Mouse (Mus musculus) MEL (cell line): ENCODE results near the gene Gtpbp8. TPM values are rescaled to one million over a fixed set of nuclear protein-coding genes. Genes with fewer than 3 reads are reported as not detected.

Experiments used
- DNase-seq: peaks from one replicate; pipeline ENCODE4 v3.0.0; 2011; ENCODE audit warnings: low read depth, low spot score
- H3K27ac ChIP-seq: 2 replicates; pipeline ENCODE4 v1.5.1; 2012; ENCODE audit warnings: low read depth, mild to moderate bottlenecking, control low read depth, low read length, moderate library complexity; ENCODE audit not compliant: control insufficient read depth
- H3K27me3 ChIP-seq, 2 experiments: fragments of 150-350 bp in 1 of 2; sonication (generic) in 1 of 2; 2 replicates each; pipeline ENCODE4 v1.6.1; 2012; ENCODE audit warnings: low read length in 2 of 2, mild to moderate bottlenecking in 2 of 2, improper control_type of control experiment in 1 of 2, moderate library complexity in 1 of 2; ENCODE audit not compliant: insufficient read depth in 2 of 2, control insufficient read depth in 1 of 2
- H3K36me3 ChIP-seq, 2 experiments: 2 replicates each; pipeline ENCODE4 v1.6.1; 2012 to 2014; ENCODE audit warnings: low read length in 2 of 2, improper control_type of control experiment in 1 of 2, inconsistent platforms in 1 of 2, mild to moderate bottlenecking in 1 of 2; ENCODE audit not compliant: insufficient read depth in 2 of 2, control insufficient read depth in 1 of 2
- H3K4me1 ChIP-seq, 2 experiments: fragments of 150-350 bp in 1 of 2; sonication (generic) in 1 of 2; 2 replicates each; pipeline ENCODE4 v1.6.1; 2012; ENCODE audit warnings: low read length in 2 of 2, improper control_type of control experiment in 1 of 2, mild to moderate bottlenecking in 1 of 2; ENCODE audit not compliant: insufficient read depth in 2 of 2, control insufficient read depth in 1 of 2
- H3K4me3 ChIP-seq, 2 experiments: fragments of 150-350 bp in 1 of 2; sonication (generic) in 1 of 2; 2 replicates each; pipeline ENCODE4 v1.5.1; 2012; ENCODE audit warnings: low read depth in 2 of 2, low read length in 2 of 2, mild to moderate bottlenecking in 2 of 2, moderate library complexity in 2 of 2, control low read depth in 1 of 2, improper control_type of control experiment in 1 of 2; ENCODE audit not compliant: control insufficient read depth in 1 of 2, insufficient read depth in 1 of 2
- H3K79me2 ChIP-seq: 2 replicates; pipeline ENCODE4 v1.6.1; 2012; ENCODE audit warnings: mild to moderate bottlenecking, low read length, moderate library complexity; ENCODE audit not compliant: control insufficient read depth, poor library complexity, insufficient read depth
- H3K9ac ChIP-seq: 2 replicates; pipeline ENCODE4 v1.6.1; 2012; ENCODE audit warnings: low read depth, mild to moderate bottlenecking, control low read depth, low read length, moderate library complexity; ENCODE audit not compliant: control insufficient read depth, poor library complexity, severe bottlenecking
- H3K9me3 ChIP-seq: fragments of 150-350 bp; sonication (generic); replicated peaks from 2 replicates; pipeline ENCODE4 v1.6.1; 2012; ENCODE audit warnings: mild to moderate bottlenecking, low read length, improper control_type of control experiment, moderate library complexity; ENCODE audit not compliant: insufficient read depth
- BHLHE40 ChIP-seq: IDR thresholded peaks from 2 replicates; pipeline ENCODE4 v1.6.1; 2012; ENCODE audit warnings: low read depth, mild to moderate bottlenecking, inconsistent platforms, low read length, improper control_type of control experiment, borderline replicate concordance
- CHD2 ChIP-seq: IDR thresholded peaks from 2 replicates; pipeline ENCODE4 v1.6.1; 2011; ENCODE audit warnings: low read length, improper control_type of control experiment
- CTCF ChIP-seq, 3 experiments: IDR thresholded peaks in 2 of 3; conservative IDR thresholded peaks in 1 of 3; 2 replicates each; pipeline ENCODE4 v1.5.1; 2011 to 2012; ENCODE audit warnings: low read length in 3 of 3, low read depth in 2 of 3, mild to moderate bottlenecking in 2 of 3, improper control_type of control experiment in 1 of 3, inconsistent platforms in 1 of 3, mixed read lengths in 1 of 3, moderate library complexity in 1 of 3; ENCODE audit not compliant: control insufficient read depth in 1 of 3, insufficient read depth in 1 of 3, poor library complexity in 1 of 3, severe bottlenecking in 1 of 3
- ELF1 ChIP-seq: IDR thresholded peaks from 2 replicates; pipeline ENCODE4 v1.6.1; 2014; ENCODE audit warnings: low read depth, mild to moderate bottlenecking, inconsistent platforms, low read length, improper control_type of control experiment, moderate library complexity
- EP300 ChIP-seq, 2 experiments: IDR thresholded peaks; 2 replicates each; pipeline ENCODE4 v1.6.1; 2011; ENCODE audit warnings: improper control_type of control experiment in 2 of 2, low read length in 2 of 2, low read depth in 1 of 2, mild to moderate bottlenecking in 1 of 2
- GABPA ChIP-seq: IDR thresholded peaks from 2 replicates; pipeline ENCODE4 v1.6.1; 2012; ENCODE audit warnings: low read depth, mild to moderate bottlenecking, inconsistent platforms, low read length, improper control_type of control experiment, moderate library complexity
- KAT2A ChIP-seq: conservative IDR thresholded peaks from 2 replicates; pipeline ENCODE4 v1.6.1; 2012; ENCODE audit warnings: low read depth, low read length, improper control_type of control experiment, inconsistent platforms
- MAFK ChIP-seq: IDR thresholded peaks from 2 replicates; pipeline ENCODE4 v1.6.1; 2011; ENCODE audit warnings: low read depth, mild to moderate bottlenecking, low read length, improper control_type of control experiment, borderline replicate concordance
- MAZ ChIP-seq: IDR thresholded peaks from 2 replicates; pipeline ENCODE4 v1.6.1; 2012; ENCODE audit warnings: low read depth, mild to moderate bottlenecking, inconsistent platforms, low read length, improper control_type of control experiment
- MEF2A ChIP-seq: IDR thresholded peaks from 2 replicates; pipeline ENCODE4 v1.6.1; 2014; ENCODE audit warnings: low read depth, mild to moderate bottlenecking, inconsistent platforms, low read length, improper control_type of control experiment; ENCODE audit not compliant: poor library complexity, insufficient replicate concordance, severe bottlenecking; ENCODE audit errors: extremely low read depth
- MYC ChIP-seq: IDR thresholded peaks from 2 replicates; pipeline ENCODE4 v1.6.1; 2011; ENCODE audit warnings: low read depth, mild to moderate bottlenecking, low read length, improper control_type of control experiment, moderate library complexity
- NRF1 ChIP-seq: IDR thresholded peaks from 2 replicates; pipeline ENCODE4 v1.6.1; 2014; ENCODE audit warnings: low read depth, mild to moderate bottlenecking, inconsistent platforms, low read length, improper control_type of control experiment, moderate library complexity; ENCODE audit not compliant: poor library complexity, insufficient read depth, severe bottlenecking
- POLR2A ChIP-seq, 2 experiments: IDR thresholded peaks; 2 replicates each; pipeline ENCODE4 v1.6.1; 2011 to 2012; ENCODE audit warnings: low read length in 2 of 2, mild to moderate bottlenecking in 2 of 2, control low read depth in 1 of 2, improper control_type of control experiment in 1 of 2, low read depth in 1 of 2, moderate library complexity in 1 of 2; ENCODE audit not compliant: control insufficient read depth in 1 of 2, insufficient read depth in 1 of 2, poor library complexity in 1 of 2
- POLR2AphosphoS5 ChIP-seq: IDR thresholded peaks from 2 replicates; pipeline ENCODE4 v1.6.1; 2012; ENCODE audit warnings: low read depth, borderline replicate concordance, mild to moderate bottlenecking, inconsistent platforms, low read length, moderate library complexity, mixed read lengths
- RAD21 ChIP-seq: IDR thresholded peaks from 2 replicates; pipeline ENCODE4 v1.6.1; 2011; ENCODE audit warnings: mild to moderate bottlenecking, low read depth, low read length, improper control_type of control experiment
- SIN3A ChIP-seq: IDR thresholded peaks from 2 replicates; pipeline ENCODE4 v1.6.1; 2012; ENCODE audit warnings: low read length, improper control_type of control experiment, inconsistent platforms
- TAL1 ChIP-seq: IDR thresholded peaks from 2 replicates; pipeline ENCODE4 v1.6.1; 2012; ENCODE audit warnings: mild to moderate bottlenecking, inconsistent platforms, low read length, moderate library complexity, mixed read lengths
- TBP ChIP-seq: IDR thresholded peaks from 2 replicates; pipeline ENCODE4 v1.8.0; 2011; ENCODE audit warnings: low read depth, low read length, improper control_type of control experiment
- UBTF ChIP-seq: IDR thresholded peaks from 2 replicates; pipeline ENCODE4 v1.6.1; 2012; ENCODE audit warnings: low read depth, mild to moderate bottlenecking, inconsistent platforms, low read length, improper control_type of control experiment, moderate library complexity, borderline replicate concordance; ENCODE audit not compliant: insufficient read depth
- ZC3H11A ChIP-seq: IDR thresholded peaks from 2 replicates; pipeline ENCODE4 v1.6.1; 2012; ENCODE audit warnings: low read depth, mild to moderate bottlenecking, inconsistent platforms, low read length, improper control_type of control experiment
- ZKSCAN1 ChIP-seq: IDR thresholded peaks from 2 replicates; pipeline ENCODE4 v1.6.1; 2012; ENCODE audit warnings: low read depth, mild to moderate bottlenecking, inconsistent platforms, low read length, improper control_type of control experiment, moderate library complexity
- ZMIZ1 ChIP-seq: IDR thresholded peaks from 2 replicates; pipeline ENCODE4 v1.6.1; 2012; ENCODE audit warnings: low read depth, mild to moderate bottlenecking, inconsistent platforms, low read length, improper control_type of control experiment, moderate library complexity
- ZNF384 ChIP-seq: IDR thresholded peaks from 2 replicates; pipeline ENCODE4 v1.6.1; 2012; ENCODE audit warnings: low read depth, mild to moderate bottlenecking, inconsistent platforms, low read length, improper control_type of control experiment
- polyA plus RNA-seq, 2 experiments: library from polyadenylated mRNA; stranded (reverse) in 1 of 2; unstranded in 1 of 2; fragments of >175 nt in 1 of 2; fragments of >200 nt in 1 of 2; gene quantifications; 2 replicates each; pipeline versions ENCODE4 v1.2.1 to v1.2.4; 2012; ENCODE audit warnings: low replicate concordance in 2 of 2, low read depth in 1 of 2; ENCODE audit not compliant: insufficient read length in 2 of 2, insufficient read depth in 1 of 2, missing spikeins in 1 of 2
- total RNA-seq: library from RNA; depleted of rRNA; stranded (reverse); fragments of 300-350 nt; gene quantifications from 2 replicates; pipeline ENCODE4 v1.2.3, GENCODE M21; 2012

Gene Gtpbp8
- total and polyA plus RNA-seq, 3 experiments = 10.7 to 14.4 TPM; not detected in 1

- Histone ChIP-seq H3K27me3 (no peaks in the 10 kb centered on the region), H3K4me3 (peak overlapping the region; percentile 36 to 69), H3K4me1 (peaks cover 4 to 9% of the 10 kb centered on the region in 2 experiments), H3K27ac (peak overlapping the region; percentile 9; the same call in 1 of the 2 replicates), H3K9me3 (no peaks in the 10 kb centered on the region), H3K36me3 (peaks cover 0 to 20% of the 10 kb centered on the region in 2 experiments; a peak in 2 of 4 replicates)
- peak; percentile 65 for DNase-seq
- TF ChIP-seq NRF1 (no peak), MEF2A (no peak), ELF1 (no peak), ZKSCAN1 (no peak), POLR2A (IDR thresholded peaks at IDR 0.05; ENCODE audit: control insufficient read depth in 1 of 2, insufficient read depth in 1 of 2, low read depth in 1 of 2, low read length in 2 of 2, poor library complexity in 1 of 2) (no peak), MAZ (no peak), TBP (no peak), SIN3A (no peak), POLR2AphosphoS5 (no peak), CHD2 (no peak), EP300 (IDR thresholded peaks at IDR 0.05; ENCODE audit: low read depth in 1 of 2, low read length in 2 of 2) (no peak), ZNF384 (no peak), UBTF (no peak), MAFK (no peak), KAT2A (no peak), ZC3H11A (no peak), RAD21 (no peak), TAL1 (no peak)
- TF ChIP-seq, all 39 proteins: peak for 0
- H3K79me2 ChIP-seq = no peaks in the 10 kb centered on the region
- H3K9ac ChIP-seq = peak overlapping the region; percentile 38
Measured at GRCm38 (mm10) chr16:44767506-44767905, 21.3 kb upstream of the Gtpbp8 start.

GRCm38 (mm10) chr16:44766320-44766892 is 20.2 kb upstream of the Gtpbp8 start:
- Histone ChIP-seq H3K4me1 (peaks cover 0 to 7% of the 10 kb centered on the region in 2 experiments; a peak in 2 of 4 replicates), H3K9me3 (no peaks in the 10 kb centered on the region), H3K27me3 (no peaks in the 10 kb centered on the region), H3K9ac (peak overlapping the region; percentile 62), H3K79me2 (no peaks in the 10 kb centered on the region)
- TF ChIP-seq ZNF384 (peak; percentile 73), GABPA (no peak), MAZ (no peak), CTCF (IDR thresholded peaks at IDR 0.05 in 2 of 3, conservative IDR thresholded peaks at IDR 0.05 in 1 of 3; ENCODE audit: control insufficient read depth in 1 of 3, insufficient read depth in 1 of 3, low read depth in 2 of 3, low read length in 3 of 3, poor library complexity in 1 of 3, severe bottlenecking in 1 of 3) (no peak), ZMIZ1 (no peak), MYC (no peak), BHLHE40 (no peak)
- TF ChIP-seq, all 39 proteins: peak for 1
- peak overlapping the region; percentile 64 for H3K27ac ChIP-seq
- peak overlapping the region; percentile 63 to 67 for H3K4me3 ChIP-seq
- H3K36me3 ChIP-seq = peaks cover 0 to 17% of the 10 kb centered on the region in 2 experiments; a peak in 2 of 4 replicates
- DNase-seq = peak; percentile 37
